Mouse (Mus musculus) MEL (cell line): ENCODE data around the gene Cab39. TPM values are rescaled to one million over a fixed set of nuclear protein-coding genes. Genes with fewer than 3 reads are reported as not detected.

ENCODE experiments used
- DNase-seq: peaks from one replicate; pipeline ENCODE4 v3.0.0; 2011; ENCODE audit warnings: low read depth, low spot score
- H3K27ac ChIP-seq: 2 replicates; pipeline ENCODE4 v1.5.1; 2012; ENCODE audit warnings: low read depth, mild to moderate bottlenecking, control low read depth, low read length, moderate library complexity; ENCODE audit not compliant: control insufficient read depth
- H3K27me3 ChIP-seq, 2 experiments: fragments of 150-350 bp in 1 of 2; sonication (generic) in 1 of 2; 2 replicates each; pipeline ENCODE4 v1.6.1; 2012; ENCODE audit warnings: low read length in 2 of 2, mild to moderate bottlenecking in 2 of 2, improper control_type of control experiment in 1 of 2, moderate library complexity in 1 of 2; ENCODE audit not compliant: insufficient read depth in 2 of 2, control insufficient read depth in 1 of 2
- H3K36me3 ChIP-seq, 2 experiments: 2 replicates each; pipeline ENCODE4 v1.6.1; 2012 to 2014; ENCODE audit warnings: low read length in 2 of 2, improper control_type of control experiment in 1 of 2, inconsistent platforms in 1 of 2, mild to moderate bottlenecking in 1 of 2; ENCODE audit not compliant: insufficient read depth in 2 of 2, control insufficient read depth in 1 of 2
- H3K4me1 ChIP-seq, 2 experiments: fragments of 150-350 bp in 1 of 2; sonication (generic) in 1 of 2; 2 replicates each; pipeline ENCODE4 v1.6.1; 2012; ENCODE audit warnings: low read length in 2 of 2, improper control_type of control experiment in 1 of 2, mild to moderate bottlenecking in 1 of 2; ENCODE audit not compliant: insufficient read depth in 2 of 2, control insufficient read depth in 1 of 2
- H3K4me3 ChIP-seq, 2 experiments: fragments of 150-350 bp in 1 of 2; sonication (generic) in 1 of 2; 2 replicates each; pipeline ENCODE4 v1.5.1; 2012; ENCODE audit warnings: low read depth in 2 of 2, low read length in 2 of 2, mild to moderate bottlenecking in 2 of 2, moderate library complexity in 2 of 2, control low read depth in 1 of 2, improper control_type of control experiment in 1 of 2; ENCODE audit not compliant: control insufficient read depth in 1 of 2, insufficient read depth in 1 of 2
- H3K79me2 ChIP-seq: 2 replicates; pipeline ENCODE4 v1.6.1; 2012; ENCODE audit warnings: mild to moderate bottlenecking, low read length, moderate library complexity; ENCODE audit not compliant: control insufficient read depth, poor library complexity, insufficient read depth
- H3K9ac ChIP-seq: 2 replicates; pipeline ENCODE4 v1.6.1; 2012; ENCODE audit warnings: low read depth, mild to moderate bottlenecking, control low read depth, low read length, moderate library complexity; ENCODE audit not compliant: control insufficient read depth, poor library complexity, severe bottlenecking
- H3K9me3 ChIP-seq: fragments of 150-350 bp; sonication (generic); replicated peaks from 2 replicates; pipeline ENCODE4 v1.6.1; 2012; ENCODE audit warnings: mild to moderate bottlenecking, low read length, improper control_type of control experiment, moderate library complexity; ENCODE audit not compliant: insufficient read depth
- BHLHE40 ChIP-seq: IDR thresholded peaks from 2 replicates; pipeline ENCODE4 v1.6.1; 2012; ENCODE audit warnings: low read depth, mild to moderate bottlenecking, inconsistent platforms, low read length, improper control_type of control experiment, borderline replicate concordance
- CHD1 ChIP-seq: IDR thresholded peaks from 2 replicates; pipeline ENCODE4 v1.6.1; 2012; ENCODE audit warnings: low read depth, mild to moderate bottlenecking, inconsistent platforms, low read length, improper control_type of control experiment
- CHD2 ChIP-seq: IDR thresholded peaks from 2 replicates; pipeline ENCODE4 v1.6.1; 2011; ENCODE audit warnings: low read length, improper control_type of control experiment
- CTCF ChIP-seq, 3 experiments: IDR thresholded peaks in 2 of 3; conservative IDR thresholded peaks in 1 of 3; 2 replicates each; pipeline ENCODE4 v1.5.1; 2011 to 2012; ENCODE audit warnings: low read length in 3 of 3, low read depth in 2 of 3, mild to moderate bottlenecking in 2 of 3, improper control_type of control experiment in 1 of 3, inconsistent platforms in 1 of 3, mixed read lengths in 1 of 3, moderate library complexity in 1 of 3; ENCODE audit not compliant: control insufficient read depth in 1 of 3, insufficient read depth in 1 of 3, poor library complexity in 1 of 3, severe bottlenecking in 1 of 3
- E2F4 ChIP-seq: IDR thresholded peaks from 2 replicates; pipeline ENCODE4 v1.6.1; 2011; ENCODE audit warnings: low read depth, low read length, improper control_type of control experiment, borderline replicate concordance
- ELF1 ChIP-seq: IDR thresholded peaks from 2 replicates; pipeline ENCODE4 v1.6.1; 2014; ENCODE audit warnings: low read depth, mild to moderate bottlenecking, inconsistent platforms, low read length, improper control_type of control experiment, moderate library complexity
- EP300 ChIP-seq, 2 experiments: IDR thresholded peaks; 2 replicates each; pipeline ENCODE4 v1.6.1; 2011; ENCODE audit warnings: improper control_type of control experiment in 2 of 2, low read length in 2 of 2, low read depth in 1 of 2, mild to moderate bottlenecking in 1 of 2
- ETS1 ChIP-seq: IDR thresholded peaks from 2 replicates; pipeline ENCODE4 v1.6.1; 2012; ENCODE audit warnings: low read depth, mild to moderate bottlenecking, inconsistent platforms, low read length, improper control_type of control experiment, moderate library complexity
- GATA1 ChIP-seq: IDR thresholded peaks from 2 replicates; pipeline ENCODE4 v1.6.1; 2011; ENCODE audit warnings: low read depth, low read length, improper control_type of control experiment
- HCFC1 ChIP-seq: IDR thresholded peaks from 2 replicates; pipeline ENCODE4 v1.6.1; 2012; ENCODE audit warnings: low read depth, mild to moderate bottlenecking, inconsistent platforms, low read length, improper control_type of control experiment, moderate library complexity
- KAT2A ChIP-seq: conservative IDR thresholded peaks from 2 replicates; pipeline ENCODE4 v1.6.1; 2012; ENCODE audit warnings: low read depth, low read length, improper control_type of control experiment, inconsistent platforms
- MAFK ChIP-seq: IDR thresholded peaks from 2 replicates; pipeline ENCODE4 v1.6.1; 2011; ENCODE audit warnings: low read depth, mild to moderate bottlenecking, low read length, improper control_type of control experiment, borderline replicate concordance
- MAX ChIP-seq: IDR thresholded peaks from 2 replicates; pipeline ENCODE4 v1.6.1; 2011; ENCODE audit warnings: low read length, improper control_type of control experiment
- MEF2A ChIP-seq: IDR thresholded peaks from 2 replicates; pipeline ENCODE4 v1.6.1; 2014; ENCODE audit warnings: low read depth, mild to moderate bottlenecking, inconsistent platforms, low read length, improper control_type of control experiment; ENCODE audit not compliant: poor library complexity, insufficient replicate concordance, severe bottlenecking; ENCODE audit errors: extremely low read depth
- MXI1 ChIP-seq: IDR thresholded peaks from 2 replicates; pipeline ENCODE4 v1.6.1; 2011; ENCODE audit warnings: mild to moderate bottlenecking, low read depth, low read length, improper control_type of control experiment
- MYB ChIP-seq: IDR thresholded peaks from 2 replicates; pipeline ENCODE4 v1.6.1; 2011; ENCODE audit warnings: mild to moderate bottlenecking, low read depth, low read length, improper control_type of control experiment
- MYC ChIP-seq: IDR thresholded peaks from 2 replicates; pipeline ENCODE4 v1.6.1; 2011; ENCODE audit warnings: low read depth, mild to moderate bottlenecking, low read length, improper control_type of control experiment, moderate library complexity
- NELFE ChIP-seq: IDR thresholded peaks from 2 replicates; pipeline ENCODE4 v1.6.1; 2011; ENCODE audit warnings: low read depth, low read length, improper control_type of control experiment
- NRF1 ChIP-seq: IDR thresholded peaks from 2 replicates; pipeline ENCODE4 v1.6.1; 2014; ENCODE audit warnings: low read depth, mild to moderate bottlenecking, inconsistent platforms, low read length, improper control_type of control experiment, moderate library complexity; ENCODE audit not compliant: poor library complexity, insufficient read depth, severe bottlenecking
- POLR2A ChIP-seq, 2 experiments: IDR thresholded peaks; 2 replicates each; pipeline ENCODE4 v1.6.1; 2011 to 2012; ENCODE audit warnings: low read length in 2 of 2, mild to moderate bottlenecking in 2 of 2, control low read depth in 1 of 2, improper control_type of control experiment in 1 of 2, low read depth in 1 of 2, moderate library complexity in 1 of 2; ENCODE audit not compliant: control insufficient read depth in 1 of 2, insufficient read depth in 1 of 2, poor library complexity in 1 of 2
- POLR2AphosphoS2 ChIP-seq: IDR thresholded peaks from 2 replicates; pipeline ENCODE4 v1.6.1; 2011; ENCODE audit warnings: low read length, improper control_type of control experiment
- POLR2AphosphoS5 ChIP-seq: IDR thresholded peaks from 2 replicates; pipeline ENCODE4 v1.6.1; 2012; ENCODE audit warnings: low read depth, borderline replicate concordance, mild to moderate bottlenecking, inconsistent platforms, low read length, moderate library complexity, mixed read lengths
- RAD21 ChIP-seq: IDR thresholded peaks from 2 replicates; pipeline ENCODE4 v1.6.1; 2011; ENCODE audit warnings: mild to moderate bottlenecking, low read depth, low read length, improper control_type of control experiment
- RCOR1 ChIP-seq: IDR thresholded peaks from 2 replicates; pipeline ENCODE4 v1.6.1; 2012; ENCODE audit warnings: low read depth, mild to moderate bottlenecking, inconsistent platforms, low read length, improper control_type of control experiment
- SIN3A ChIP-seq: IDR thresholded peaks from 2 replicates; pipeline ENCODE4 v1.6.1; 2012; ENCODE audit warnings: low read length, improper control_type of control experiment, inconsistent platforms
- SMC3 ChIP-seq: IDR thresholded peaks from 2 replicates; pipeline ENCODE4 v1.6.1; 2011; ENCODE audit warnings: low read depth, low read length, improper control_type of control experiment
- TCF12 ChIP-seq: IDR thresholded peaks from 2 replicates; pipeline ENCODE4 v1.6.1; 2014; ENCODE audit warnings: low read depth, mild to moderate bottlenecking, inconsistent platforms, low read length, improper control_type of control experiment, moderate library complexity
- UBTF ChIP-seq: IDR thresholded peaks from 2 replicates; pipeline ENCODE4 v1.6.1; 2012; ENCODE audit warnings: low read depth, mild to moderate bottlenecking, inconsistent platforms, low read length, improper control_type of control experiment, moderate library complexity, borderline replicate concordance; ENCODE audit not compliant: insufficient read depth
- USF2 ChIP-seq, 2 experiments: IDR thresholded peaks; 2 replicates each; pipeline ENCODE4 v1.6.1; 2011 to 2012; ENCODE audit warnings: improper control_type of control experiment in 2 of 2, low read length in 2 of 2, borderline replicate concordance in 1 of 2, inconsistent platforms in 1 of 2, low read depth in 1 of 2, mild to moderate bottlenecking in 1 of 2; ENCODE audit not compliant: insufficient read depth in 1 of 2
- ZC3H11A ChIP-seq: IDR thresholded peaks from 2 replicates; pipeline ENCODE4 v1.6.1; 2012; ENCODE audit warnings: low read depth, mild to moderate bottlenecking, inconsistent platforms, low read length, improper control_type of control experiment
- ZKSCAN1 ChIP-seq: IDR thresholded peaks from 2 replicates; pipeline ENCODE4 v1.6.1; 2012; ENCODE audit warnings: low read depth, mild to moderate bottlenecking, inconsistent platforms, low read length, improper control_type of control experiment, moderate library complexity
- ZMIZ1 ChIP-seq: IDR thresholded peaks from 2 replicates; pipeline ENCODE4 v1.6.1; 2012; ENCODE audit warnings: low read depth, mild to moderate bottlenecking, inconsistent platforms, low read length, improper control_type of control experiment, moderate library complexity
- ZNF384 ChIP-seq: IDR thresholded peaks from 2 replicates; pipeline ENCODE4 v1.6.1; 2012; ENCODE audit warnings: low read depth, mild to moderate bottlenecking, inconsistent platforms, low read length, improper control_type of control experiment
- polyA plus RNA-seq, 2 experiments: library from polyadenylated mRNA; stranded (reverse) in 1 of 2; unstranded in 1 of 2; fragments of >175 nt in 1 of 2; fragments of >200 nt in 1 of 2; gene quantifications; 2 replicates each; pipeline versions ENCODE4 v1.2.1 to v1.2.4; 2012; ENCODE audit warnings: low replicate concordance in 2 of 2, low read depth in 1 of 2; ENCODE audit not compliant: insufficient read length in 2 of 2, insufficient read depth in 1 of 2, missing spikeins in 1 of 2
- total RNA-seq: library from RNA; depleted of rRNA; stranded (reverse); fragments of 300-350 nt; gene quantifications from 2 replicates; pipeline ENCODE4 v1.2.3, GENCODE M21; 2012

Cab39 gene
- total and polyA plus RNA-seq, 3 experiments: 66.5 to 144 (median 68.7) TPM

DNA sequence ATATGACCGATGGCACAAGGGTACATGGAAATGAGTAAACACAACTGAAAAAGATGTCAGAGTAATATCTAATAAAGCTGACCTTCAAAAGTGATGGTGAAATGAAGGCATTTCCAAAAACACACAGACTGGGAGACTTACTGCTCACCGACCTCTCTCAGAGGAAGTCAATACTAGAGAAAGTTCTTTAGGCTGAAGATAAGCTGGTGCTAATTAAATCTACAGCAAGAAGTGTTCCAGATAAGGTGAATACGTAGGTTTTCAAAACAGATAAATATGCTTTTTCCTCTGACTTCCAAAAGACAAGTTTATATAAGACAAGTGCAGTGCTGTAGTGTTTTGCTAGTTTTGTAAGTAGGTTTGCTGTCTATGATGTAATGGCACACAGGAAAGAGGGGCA, 63.0 kb downstream of the Cab39 start:
- H3K36me3 ChIP-seq: peaks cover 0 to 9% of the 10 kb centered on the region in 2 experiments; a peak in 2 of 4 replicates
- peak; percentile 38 for DNase-seq
- no peak overlapping the region for H3K9ac ChIP-seq
- H3K79me2 ChIP-seq: no peaks in the 10 kb centered on the region
- peak overlapping the region; percentile 24; the same call in 1 of the 2 replicates for H3K27ac ChIP-seq
- no peaks in the 10 kb centered on the region for H3K9me3 ChIP-seq
- H3K27me3 ChIP-seq: no peaks in the 10 kb centered on the region
- peaks cover 5 to 10% of the 10 kb centered on the region in 2 experiments for H3K4me1 ChIP-seq
- no peak for TF ChIP-seq HCFC1
- no peak for TF ChIP-seq MAFK
- no peak for TF ChIP-seq BHLHE40
- no peak for TF ChIP-seq CTCF (IDR thresholded peaks at IDR 0.05 in 2 of 3, conservative IDR thresholded peaks at IDR 0.05 in 1 of 3; ENCODE audit: control insufficient read depth in 1 of 3, insufficient read depth in 1 of 3, low read depth in 2 of 3, low read length in 3 of 3, poor library complexity in 1 of 3, severe bottlenecking in 1 of 3)
- no peak for TF ChIP-seq NELFE
- no peak for TF ChIP-seq POLR2A (IDR thresholded peaks at IDR 0.05; ENCODE audit: control insufficient read depth in 1 of 2, insufficient read depth in 1 of 2, low read depth in 1 of 2, low read length in 2 of 2, poor library complexity in 1 of 2)
- no peak for TF ChIP-seq RAD21
- no peak for TF ChIP-seq NRF1
- TF ChIP-seq ZNF384: no peak
- peak; percentile 44; the same call in 1 of the 2 replicates for TF ChIP-seq ETS1
- TF ChIP-seq MYB: no peak
- no peak for TF ChIP-seq POLR2AphosphoS2
- no peak for TF ChIP-seq UBTF
- no peak for TF ChIP-seq USF2 (IDR thresholded peaks at IDR 0.05; ENCODE audit: borderline replicate concordance in 1 of 2, insufficient read depth in 1 of 2, low read depth in 1 of 2, low read length in 2 of 2)
- no peak for TF ChIP-seq MXI1
- TF ChIP-seq GATA1: peak; percentile 86
- no peak for TF ChIP-seq KAT2A
- peak; percentile 61 to 63; a peak in 3 of 4 replicates for TF ChIP-seq EP300 (IDR thresholded peaks at IDR 0.05; ENCODE audit: low read depth in 1 of 2, low read length in 2 of 2)
- TF ChIP-seq TCF12: peak; percentile 68
- no peak for TF ChIP-seq SMC3
- TF ChIP-seq SIN3A: no peak
- TF ChIP-seq CHD1: no peak
- no peak for TF ChIP-seq POLR2AphosphoS5
- TF ChIP-seq MAX: no peak
- TF ChIP-seq MYC: no peak
- no peak for TF ChIP-seq E2F4
- no peak for TF ChIP-seq ZMIZ1
- no peak for TF ChIP-seq ZC3H11A
- no peak for TF ChIP-seq MEF2A
- TF ChIP-seq RCOR1: 0 out of 2 replicates have a peak, but pooled peaks have one; percentile 20
- TF ChIP-seq ZKSCAN1: no peak
- no peak for TF ChIP-seq CHD2
- TF ChIP-seq ELF1: no peak
- no peak overlapping the region for H3K4me3 ChIP-seq
